Mouse (Mus musculus) gonadal fat pad, adult 2 months (tissue): ENCODE results near the gene Ccnt1. TPM values are rescaled to one million over a fixed set of nuclear protein-coding genes. Genes with fewer than 3 reads are reported as not detected.
"Not testable (repeated sequence)": the region's sequence is repeated elsewhere in the genome, so short reads cannot be mapped to it uniquely, and the experiment has no call there.

ENCODE experiments used
- DNase-seq: peaks from one replicate; pipeline ENCODE4 v3.0.0-alpha.2; 2012; ENCODE audit warnings: low read depth
- polyA plus RNA-seq: library from polyadenylated mRNA; depleted of rRNA; stranded (reverse); fragments of >200 nt; gene quantifications from 2 replicates; pipeline ENCODE4 v1.2.3, GENCODE M21; 2012

Gene Ccnt1
- polyA plus RNA-seq, 1 experiment, result 13.2 TPM

DNA sequence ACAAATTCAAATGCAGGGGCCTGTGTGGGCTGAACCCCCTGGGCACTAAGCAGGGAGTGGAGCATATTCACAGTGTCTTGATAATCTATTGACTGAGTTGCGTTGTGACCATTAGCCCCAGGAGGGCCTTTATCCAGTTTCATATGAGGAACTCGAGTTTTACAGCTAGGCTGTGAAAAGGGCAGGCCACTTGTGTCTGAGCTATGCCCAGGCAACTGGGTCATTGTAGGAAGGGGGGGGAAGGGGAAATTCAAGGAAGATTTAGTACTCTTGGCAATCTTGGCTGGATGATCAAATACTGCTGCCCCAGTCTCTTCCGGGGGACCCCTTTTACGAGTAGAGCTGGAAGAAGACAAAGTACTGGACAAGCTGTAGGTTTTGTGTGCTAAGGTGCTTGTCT is 27.4 kb downstream of the Ccnt1 start:
- no peak for DNase-seq

- DNase-seq, result no peak
Observed at GRCm38 (mm10) chr15:98541064-98541463, 29.7 kb downstream of the Ccnt1 start.

DNA sequence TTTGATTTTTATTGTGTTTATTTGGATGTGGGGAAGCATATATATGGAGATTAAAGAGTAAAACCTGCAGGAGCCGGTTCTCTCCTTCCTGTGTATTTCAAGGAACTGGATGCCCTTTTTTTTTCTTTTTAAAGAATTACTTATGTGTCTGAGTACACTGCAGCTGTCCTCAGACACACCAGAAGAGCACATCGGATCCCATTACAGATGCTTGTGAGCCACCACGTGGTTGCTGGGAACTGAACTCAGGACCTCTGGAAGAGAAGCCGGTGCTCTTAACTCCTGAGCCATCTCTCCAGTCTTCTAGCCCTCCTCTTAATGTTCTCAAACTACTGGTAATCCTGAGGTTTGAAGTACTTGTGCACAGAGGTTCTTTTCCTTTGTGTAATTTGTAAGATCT is 32.8 kb downstream of the Ccnt1 start:
- no peak for DNase-seq

DNA sequence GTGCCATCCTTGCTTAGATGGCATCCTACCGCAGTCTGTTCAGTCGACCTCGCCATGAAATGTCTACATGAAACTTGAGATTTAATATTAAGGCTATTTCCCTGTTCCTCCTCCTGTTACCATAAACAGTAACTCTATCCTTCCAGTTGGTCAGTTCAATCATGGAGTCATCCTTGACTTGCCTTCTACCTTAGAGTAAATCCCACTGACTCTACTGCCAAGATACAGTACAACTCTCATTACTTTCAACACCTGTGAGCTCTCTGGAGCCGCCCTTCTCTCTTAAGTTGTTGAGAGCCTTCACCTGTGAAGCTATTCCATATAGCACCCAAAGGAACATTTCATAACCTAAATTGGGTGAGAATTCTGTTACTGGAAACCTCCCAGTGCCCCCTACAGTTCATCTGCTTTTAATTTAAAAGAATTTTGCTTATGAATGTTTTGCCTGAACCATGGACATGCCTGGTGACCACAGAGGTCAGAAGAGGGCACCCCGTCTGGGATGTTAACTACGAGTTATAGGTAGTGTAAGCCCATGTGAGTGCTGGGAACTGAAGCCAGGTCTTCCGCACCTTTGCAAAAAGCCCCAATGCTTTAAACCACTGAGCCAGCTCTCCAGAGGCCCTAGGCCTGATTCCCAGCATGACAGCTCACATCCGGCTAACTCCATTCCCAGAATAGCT is 33.8 kb downstream of the Ccnt1 start:
- DNase-seq, result no peak

- DNase-seq, result no peak
Observed at GRCm38 (mm10) chr15:98535921-98536320, 34.8 kb downstream of the Ccnt1 start.

DNA sequence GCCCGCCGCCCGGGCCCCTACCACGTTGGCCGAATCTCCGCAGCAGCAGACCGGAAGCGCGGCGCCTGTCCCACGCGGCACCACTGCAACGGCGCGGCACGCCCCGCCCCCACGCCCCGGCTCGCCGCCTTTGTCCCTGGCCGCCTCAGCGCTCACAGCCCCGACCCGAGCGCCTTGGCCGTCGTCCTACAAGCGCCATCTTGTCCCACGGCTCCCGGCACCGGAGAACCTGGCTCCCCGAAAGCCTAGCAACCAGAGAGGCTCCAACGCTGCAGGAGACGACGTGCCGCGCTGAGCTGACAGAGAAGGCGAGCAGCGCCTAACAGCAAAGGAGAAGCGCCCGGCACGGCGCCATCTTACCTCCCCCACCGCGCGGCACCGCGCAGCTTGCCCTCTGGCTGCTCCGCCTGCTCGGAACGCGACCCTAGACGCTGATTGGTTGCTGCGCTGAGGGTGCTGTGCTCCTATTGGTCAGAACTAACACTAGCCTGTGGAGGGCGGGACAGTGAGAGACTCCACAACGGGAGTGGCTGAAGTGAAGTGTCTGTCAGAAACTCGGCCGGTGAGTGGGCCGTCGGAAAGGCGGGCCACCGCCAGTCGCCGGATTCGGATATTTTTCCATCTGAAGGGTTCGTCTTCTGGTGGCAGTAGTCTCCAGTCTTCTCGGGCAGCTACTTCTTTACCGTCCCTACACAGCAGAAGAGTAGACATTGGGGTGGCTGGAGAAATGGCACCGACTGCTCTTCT is 36.7 kb downstream of the Ccnt1 start, which contains the start of gene Kansl2:
TSS of gene Kansl2 (minus strand) at position 384 of the 747 bp plus-strand sequence.
- DNase-seq, result peak; percentile 72

GRCm38 (mm10) chr15:98533035-98533531 is 37.6 kb downstream of the Ccnt1 start:
- DNase-seq, result no peak

GRCm38 (mm10) chr15:98532281-98532680 is 38.4 kb downstream of the Ccnt1 start:
- DNase-seq, result no peak

GRCm38 (mm10) chr15:98528066-98528563 is 42.6 kb downstream of the Ccnt1 start:
- DNase-seq, result no peak

GRCm38 (mm10) chr15:98527056-98527771 is 43.5 kb downstream of the Ccnt1 start:
- DNase-seq, result no peak

DNA sequence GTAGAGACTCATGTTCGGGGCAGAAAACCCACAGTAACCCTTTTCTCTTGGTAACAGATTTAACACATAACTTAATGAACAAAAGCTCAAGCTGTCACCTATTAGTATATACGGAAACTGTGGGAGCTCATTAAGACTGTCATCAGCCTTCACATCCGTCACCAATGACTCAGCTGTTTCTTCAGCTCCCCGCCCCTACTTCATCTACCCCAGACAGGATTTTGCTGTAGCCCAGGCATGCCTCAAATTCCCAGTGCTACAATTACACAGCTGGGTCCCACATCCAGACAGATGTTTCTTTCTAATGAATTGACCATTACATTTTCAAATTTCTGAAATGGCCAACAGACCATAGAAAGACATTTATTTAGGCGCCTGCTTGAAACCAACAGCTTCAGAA is 44.7 kb downstream of the Ccnt1 start:
- DNase-seq, result no peak

DNA sequence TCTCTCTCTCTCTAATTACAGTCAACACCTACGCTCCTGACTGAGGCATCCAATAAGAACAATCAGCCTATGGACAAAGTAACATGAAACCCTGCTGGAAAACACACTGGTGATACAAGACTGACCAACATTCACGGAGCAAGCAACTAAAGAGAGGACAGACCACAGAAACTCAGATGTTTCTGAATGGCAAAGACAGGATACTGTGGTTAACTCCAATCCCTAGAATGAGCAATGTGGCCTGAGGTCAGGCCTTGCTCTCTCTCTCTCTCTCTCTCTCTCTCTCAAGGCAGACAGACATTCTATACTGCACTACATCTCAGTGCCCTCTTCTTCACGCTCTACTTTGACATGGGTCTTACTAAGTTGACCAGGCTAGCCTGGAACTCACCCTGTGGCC is 49.5 kb downstream of the Ccnt1 start:
- DNase-seq, result no peak

DNA sequence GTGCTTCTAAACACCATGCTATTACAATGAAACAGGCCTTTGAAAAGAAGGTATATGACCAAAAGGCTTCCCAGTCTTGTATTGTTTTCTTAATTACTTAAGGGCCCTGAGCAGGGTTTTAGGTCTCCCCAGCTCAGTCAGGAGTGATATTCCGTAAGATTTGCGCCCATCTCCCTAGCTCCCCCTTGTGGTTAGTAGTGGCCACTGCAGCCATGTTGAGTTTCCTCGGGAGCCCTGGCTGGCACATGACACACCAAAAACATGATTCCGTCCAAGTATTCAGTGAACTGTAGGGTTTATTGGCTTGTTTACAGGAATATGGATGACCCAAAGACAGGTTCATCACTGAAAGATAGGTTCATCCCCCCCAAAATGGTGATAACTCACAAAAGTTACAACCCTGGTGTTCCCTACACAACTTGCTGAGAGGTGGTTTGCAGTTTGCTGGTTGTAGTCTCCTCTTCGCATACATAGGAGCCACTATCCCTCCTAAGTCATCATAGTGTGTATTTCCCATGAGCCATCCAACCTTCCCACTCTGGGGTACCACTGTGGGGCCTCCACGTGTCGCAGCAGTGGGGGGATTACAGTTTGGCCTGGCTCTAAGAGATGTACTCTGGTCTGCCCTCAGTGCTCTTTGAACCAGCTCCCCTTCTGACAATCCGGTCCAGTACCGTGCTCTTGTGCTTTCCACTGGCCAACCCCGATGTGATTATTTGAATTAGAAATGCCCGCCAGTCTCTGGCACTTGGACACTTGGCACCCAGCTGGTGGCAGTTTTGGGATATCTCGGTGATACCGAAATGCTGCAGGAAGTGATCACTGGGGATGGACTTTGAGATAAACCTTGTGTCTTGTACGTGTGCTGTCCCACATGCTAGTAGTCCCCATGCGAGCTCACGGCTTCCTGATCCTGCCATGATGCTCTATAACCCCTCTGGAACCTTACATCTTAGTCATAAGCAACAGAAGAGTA is 53.1 kb downstream of the Ccnt1 start:
- DNase-seq, result no peak

DNA sequence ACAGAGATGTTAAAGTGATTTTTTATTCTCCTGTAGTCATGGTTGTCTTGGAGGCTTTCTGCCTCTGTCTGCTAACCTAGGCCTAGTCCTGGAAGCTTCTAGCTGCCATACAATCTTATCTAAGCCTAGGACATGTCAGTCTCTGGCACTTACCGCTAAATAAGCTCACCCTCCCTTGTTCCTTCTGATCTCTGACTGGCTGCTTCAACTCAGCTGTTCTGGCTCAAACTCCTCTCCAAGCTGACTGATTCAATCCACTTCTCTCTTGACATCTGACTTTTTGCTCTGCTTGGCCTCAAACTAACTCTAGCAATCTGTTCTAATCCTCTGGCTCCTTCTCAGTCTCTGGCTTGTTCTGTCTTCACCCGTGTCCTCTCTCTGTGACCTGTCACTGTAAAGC is 55.9 kb downstream of the Ccnt1 start:
- not testable (repeated sequence) for DNase-seq

- DNase-seq, result no peak
Observed at GRCm38 (mm10) chr15:98514146-98514545, 56.6 kb downstream of the Ccnt1 start.

GRCm38 (mm10) chr15:98513676-98514075 is 57.0 kb downstream of the Ccnt1 start:
- not testable (repeated sequence) for DNase-seq

DNA sequence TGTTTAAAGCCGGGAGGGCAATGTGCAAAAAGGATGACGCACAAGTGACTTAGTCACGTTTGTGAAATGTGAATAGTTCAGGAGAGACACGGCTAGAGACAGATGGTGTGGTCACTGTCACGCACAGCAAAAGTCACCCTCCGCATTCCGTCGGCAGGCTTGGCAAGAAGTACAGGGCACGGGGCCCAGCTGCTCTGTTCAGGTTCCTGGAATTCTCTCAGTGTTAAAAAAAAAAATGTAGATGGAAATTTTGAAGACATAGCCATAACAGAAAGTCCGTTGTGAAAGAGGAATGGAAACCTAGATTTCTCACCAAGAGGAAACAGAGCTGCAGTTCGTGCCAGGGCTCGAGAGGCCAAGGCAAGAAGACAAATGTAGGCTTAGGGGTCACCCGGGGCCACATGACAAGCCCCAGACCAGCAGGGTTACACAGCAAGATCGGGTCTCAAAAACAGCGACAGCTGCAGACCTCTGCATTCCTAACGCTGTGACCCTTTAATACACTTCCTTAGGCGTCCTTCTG is 57.9 kb downstream of the Ccnt1 start:
- no peak for DNase-seq

GRCm38 (mm10) chr15:98512232-98512631 is 58.5 kb downstream of the Ccnt1 start:
- no peak for DNase-seq

DNA sequence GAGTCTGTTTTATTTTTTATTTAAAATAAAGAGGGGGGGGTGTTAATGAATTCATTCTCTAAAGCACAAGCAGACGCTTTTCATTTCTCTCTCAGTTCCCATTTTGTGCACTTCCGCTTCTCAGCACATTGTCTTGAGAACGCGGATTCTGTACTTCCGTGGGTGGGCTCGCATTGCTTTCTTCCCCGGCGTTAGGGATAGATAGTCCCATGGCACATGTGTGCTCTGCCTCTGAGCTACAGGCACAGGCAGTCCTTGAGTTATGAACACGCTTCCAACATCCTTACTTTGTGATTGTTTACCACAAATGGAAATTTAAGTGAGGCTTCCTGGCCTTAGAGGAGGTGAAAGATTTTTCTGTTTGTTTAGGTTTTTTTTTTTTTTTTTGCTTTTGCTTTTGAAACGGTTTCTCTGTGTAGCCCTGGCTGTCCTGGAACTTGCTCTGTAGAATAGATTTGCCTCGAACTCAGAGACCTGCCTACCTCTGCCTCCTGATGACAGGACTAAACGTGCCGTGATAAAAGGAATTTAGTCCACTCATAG is 59.3 kb downstream of the Ccnt1 start:
- DNase-seq, result no peak
